Mouse (Mus musculus) thymus, adult 2 months (tissue): Measurements from ENCODE around the gene Olfr1454.

Experiments
- CTCF ChIP-seq: fragments of 200-500 bp; IDR thresholded peaks from 2 replicates; pipeline ENCODE4 v1.5.1; 2012; ENCODE audit warnings: mild to moderate bottlenecking, control low read depth, low read length, moderate library complexity, borderline replicate concordance; ENCODE audit not compliant: control insufficient read depth, poor library complexity, insufficient read depth; ENCODE audit errors: extremely low read depth
- POLR2A ChIP-seq: fragments of 200-500 bp; IDR thresholded peaks from 2 replicates; pipeline ENCODE4 v1.6.1; 2012; ENCODE audit warnings: mild to moderate bottlenecking, low read length, control low read depth, moderate library complexity; ENCODE audit not compliant: control insufficient read depth, poor library complexity, insufficient read depth; ENCODE audit errors: extremely low read depth

- TF ChIP-seq POLR2A (no peak), CTCF (no peak)
These were observed 32.2 kb upstream of the Olfr1454 start, which contains the start of gene Olfr1453 for GRCm38 (mm10) chr19:13028227-13028626.
